Mouse (Mus musculus) erythroblast, adult 5-6 weeks (primary cell): ENCODE measurements around the gene S100a6. TPM values are rescaled to one million over a fixed set of nuclear protein-coding genes. Genes with fewer than 3 reads are reported as not detected.

ENCODE experiments used
- ATAC-seq: replicated peaks from 2 replicates; pipeline ENCODE4 v1.8.0; 2016; ENCODE audit warnings: moderate number of reproducible peaks, mild to moderate bottlenecking, moderate TSS enrichment, inconsistent platforms; ENCODE audit not compliant: poor library complexity, low FRiP score, severe bottlenecking
- total RNA-seq, 2 experiments: library from RNA; stranded (forward) in 1 of 2; stranded (reverse) in 1 of 2; fragments of 150-400 nt in 1 of 2; fragments of 200-764, 138-1000 nt in 1 of 2; gene quantifications; 2 replicates each; pipeline versions ENCODE4 v1.2.3 to v1.2.4; 2015 to 2017; ENCODE audit warnings: low replicate concordance in 2 of 2

S100a6 gene
- total RNA-seq, 2 experiments from 2014 or later: 99.2 to 247 TPM

GRCm38 (mm10) chr3:90599401-90599800 is 13.3 kb upstream of the S100a6 start:
- ATAC-seq: no peak

DNA sequence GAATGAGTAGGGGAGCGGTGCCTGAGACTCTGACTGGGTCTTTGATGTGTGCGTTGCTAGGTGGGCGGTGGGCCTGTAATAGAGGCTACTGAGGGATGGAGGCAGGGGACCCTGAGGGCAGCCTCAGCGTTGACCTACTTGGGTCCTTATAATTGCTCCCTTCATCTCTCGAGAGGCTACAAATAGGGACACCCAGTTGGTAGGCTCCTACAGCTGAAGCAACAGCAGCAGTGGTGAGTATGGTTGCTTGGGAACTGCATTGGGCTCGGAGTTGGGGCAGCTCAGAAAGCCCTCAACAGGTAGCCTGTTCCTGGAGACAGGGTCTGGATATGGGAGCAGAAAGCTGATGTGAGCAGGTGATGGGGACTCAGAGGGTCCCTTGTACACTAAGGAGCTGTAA is 12.6 kb upstream of the S100a6 start:
- ATAC-seq: no peak

GRCm38 (mm10) chr3:90600458-90601195 is 12.1 kb upstream of the S100a6 start:
- ATAC-seq: no peak

DNA sequence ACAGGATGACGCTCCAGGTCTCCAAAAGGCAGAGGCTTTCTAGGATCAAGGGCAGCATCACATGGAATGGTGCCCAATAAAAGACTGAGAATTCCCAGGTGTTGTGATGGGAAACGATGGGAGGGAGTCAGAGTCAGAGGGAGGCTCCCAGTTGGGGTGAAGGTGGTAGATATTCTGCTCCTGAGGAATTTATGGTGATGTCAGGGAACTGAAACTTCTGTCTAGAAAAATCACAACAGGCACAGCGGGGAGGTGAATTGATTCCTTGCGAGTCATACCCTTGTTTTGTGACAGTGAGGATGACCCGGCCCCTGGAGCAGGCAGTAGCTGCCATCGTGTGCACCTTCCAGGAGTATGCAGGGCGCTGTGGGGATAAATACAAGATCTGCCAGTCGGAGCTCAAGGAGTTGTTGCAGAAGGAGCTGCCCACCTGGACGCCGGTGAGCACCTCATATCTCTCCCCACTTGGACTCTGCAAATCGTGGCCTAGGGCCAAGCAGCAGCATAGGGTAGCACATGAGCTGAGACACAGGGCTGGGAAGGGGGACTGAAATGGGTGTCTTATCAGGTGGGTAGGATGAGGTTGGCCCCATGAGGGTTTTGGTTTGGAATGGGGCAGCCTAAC is 11.1 kb upstream of the S100a6 start, which contains the start of gene Gm42674:
TSS of gene Gm42674 (plus strand) at position 419 of the 625 bp plus-strand sequence.
- ATAC-seq: no peak

- ATAC-seq: no peak
Observed at GRCm38 (mm10) chr3:90603623-90604022, 9.1 kb upstream of the S100a6 start, which contains the start of gene S100a4. TSS of gene S100a4 (plus strand) at chr3:90603771.

DNA sequence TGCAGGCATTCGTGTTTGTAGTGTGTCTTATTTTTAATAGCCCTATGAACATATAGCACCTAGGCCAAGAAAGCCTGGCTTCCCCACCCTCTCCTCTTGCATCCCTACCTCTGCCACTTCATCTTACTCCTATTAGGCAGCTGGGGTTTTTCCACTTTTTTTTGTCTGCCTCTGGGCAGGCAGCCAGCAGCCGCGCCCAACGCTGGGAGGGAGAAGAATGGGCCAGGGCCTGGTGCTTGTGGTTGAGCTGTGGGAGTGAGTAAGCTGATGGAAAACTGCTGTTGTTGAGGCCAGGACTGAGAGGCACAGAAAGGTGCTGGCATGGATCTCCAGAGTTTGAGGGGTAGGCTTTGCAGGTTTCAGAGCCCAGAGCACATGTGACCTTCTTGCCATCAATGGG is 8.3 kb upstream of the S100a6 start:
- no peak for ATAC-seq

DNA sequence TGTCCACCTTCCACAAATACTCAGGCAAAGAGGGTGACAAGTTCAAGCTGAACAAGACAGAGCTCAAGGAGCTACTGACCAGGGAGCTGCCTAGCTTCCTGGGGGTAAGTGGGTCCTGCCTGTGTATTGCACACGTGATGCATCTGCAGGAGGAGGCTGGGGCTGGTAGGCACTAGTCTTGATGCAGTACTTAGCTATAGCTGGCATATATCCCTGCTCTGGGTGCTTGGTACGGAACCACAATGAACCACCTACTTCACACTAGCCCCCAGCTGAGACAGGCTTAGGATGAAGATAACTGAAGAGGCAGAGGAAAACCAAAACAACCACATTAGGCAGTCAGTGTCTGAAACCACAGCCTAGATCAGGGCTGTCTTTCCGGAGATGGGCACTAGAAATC is 7.6 kb upstream of the S100a6 start:
- ATAC-seq: no peak

- ATAC-seq: no peak
Observed at GRCm38 (mm10) chr3:90605736-90606135, 6.9 kb upstream of the S100a6 start.

GRCm38 (mm10) chr3:90606185-90606584 is 6.5 kb upstream of the S100a6 start:
- ATAC-seq: no peak

DNA sequence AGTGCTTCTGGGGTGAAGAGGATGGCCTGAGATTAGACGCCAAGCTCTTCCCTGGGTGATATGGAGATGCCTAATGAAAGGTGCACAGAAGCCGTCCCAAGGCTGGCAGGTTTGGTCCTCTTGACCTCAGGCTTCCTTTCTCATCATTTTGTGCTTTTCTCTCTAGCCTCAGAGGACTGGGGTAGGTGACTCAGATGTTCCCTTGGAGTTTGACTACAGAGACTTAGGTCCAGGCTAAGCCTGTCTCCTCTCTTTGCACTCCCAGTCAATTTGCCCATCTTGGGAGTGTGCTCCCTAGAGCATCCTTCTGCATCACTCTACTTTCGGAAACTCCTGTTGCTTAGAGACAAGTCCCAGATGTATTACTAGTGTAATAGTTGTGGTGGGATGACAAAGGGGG is 5.3 kb upstream of the S100a6 start:
- ATAC-seq: no peak

DNA sequence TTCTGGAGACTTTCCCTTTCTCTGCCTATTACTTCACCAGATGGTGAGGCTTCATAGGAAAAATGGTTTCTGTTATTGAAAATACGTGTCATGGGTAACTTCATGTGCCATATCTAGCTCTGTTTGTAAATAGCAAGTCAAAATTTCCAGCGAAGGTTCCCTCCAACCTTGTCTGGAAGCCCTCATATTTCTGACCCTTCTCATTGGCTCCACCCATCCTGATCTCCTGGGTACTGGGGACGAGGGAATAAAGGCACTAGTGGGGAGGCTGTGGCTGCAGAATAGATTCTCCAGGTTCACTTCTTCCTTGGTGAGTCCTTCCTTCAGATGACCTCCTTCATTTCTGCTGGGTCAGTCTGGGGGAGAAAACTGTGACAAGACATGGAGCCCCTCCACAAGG is 4.5 kb upstream of the S100a6 start, which contains the start of gene S100a5:
TSS of gene S100a5 (plus strand) at position 301 of the 400 bp plus-strand sequence.
- ATAC-seq: no peak

GRCm38 (mm10) chr3:90609102-90609501 is 3.6 kb upstream of the S100a6 start:
- no peak for ATAC-seq

GRCm38 (mm10) chr3:90611494-90611893 is 1.2 kb upstream of the S100a6 start:
- ATAC-seq: no peak

GRCm38 (mm10) chr3:90612061-90612460 is 621 bp upstream of the S100a6 start:
- ATAC-seq: no peak

- no peak for ATAC-seq
Observed at GRCm38 (mm10) chr3:90613461-90614147, 922 bp downstream of the S100a6 start.

- ATAC-seq: no peak
Observed at GRCm38 (mm10) chr3:90614148-90614530, 1.5 kb downstream of the S100a6 start.

DNA sequence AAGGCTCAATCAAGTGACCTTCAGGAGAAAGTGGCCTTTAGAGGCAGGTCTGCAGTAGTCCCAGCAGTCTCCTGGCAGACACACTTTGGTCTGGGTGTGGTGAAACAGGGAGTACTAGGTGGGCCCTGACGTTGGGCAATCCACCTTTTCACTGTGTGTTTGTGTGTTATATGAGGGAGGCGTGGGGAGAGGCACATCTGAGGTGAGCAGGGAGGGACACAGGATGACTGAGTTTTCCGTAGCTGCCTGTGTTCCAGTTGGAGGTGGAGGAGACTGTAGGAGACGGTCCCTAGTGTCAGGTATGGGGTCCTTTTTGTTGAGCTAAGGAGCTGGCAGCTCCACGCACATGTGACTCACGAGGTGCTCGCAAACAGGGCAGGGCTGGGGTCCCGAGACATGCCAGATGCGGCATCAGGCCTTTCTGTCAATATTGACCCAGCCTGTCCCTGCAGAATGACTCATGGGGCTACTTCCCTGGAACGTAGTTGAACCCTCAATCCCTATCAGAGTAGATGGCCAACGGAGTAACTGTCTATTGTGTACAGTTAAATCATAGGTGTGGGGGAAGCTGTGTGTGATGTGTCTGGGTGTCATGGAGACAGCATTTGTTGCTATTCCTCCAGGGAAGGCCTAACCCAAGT is 2.0 kb downstream of the S100a6 start:
- ATAC-seq: no peak

- no peak for ATAC-seq
Observed at GRCm38 (mm10) chr3:90615415-90615814, 2.7 kb downstream of the S100a6 start.

DNA sequence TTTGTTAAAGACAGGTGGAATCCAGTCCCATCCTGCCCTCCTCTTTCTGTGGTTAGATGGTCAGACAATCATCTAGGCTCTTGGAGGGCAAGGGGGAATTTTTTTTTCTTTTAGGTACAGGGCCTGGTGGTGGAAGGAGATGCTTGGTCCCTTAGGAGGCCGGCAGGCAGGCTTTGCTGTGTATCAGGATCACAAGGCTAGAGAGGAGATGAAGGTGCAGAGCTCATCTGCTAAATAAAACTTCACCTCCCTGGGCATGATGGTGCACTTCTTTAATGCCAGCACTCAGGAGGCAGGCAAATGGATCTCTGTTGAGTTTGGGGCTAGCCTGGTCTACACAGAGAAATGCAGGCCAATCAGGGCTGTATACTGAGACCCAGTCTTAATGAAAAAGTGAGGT is 3.2 kb downstream of the S100a6 start:
- no peak for ATAC-seq

- no peak for ATAC-seq
Observed at GRCm38 (mm10) chr3:90617586-90617985, 4.9 kb downstream of the S100a6 start.
